In genomic region chr9:118073358-118073757, GRCm38 (mm10) we compare ENCODE assay signal across 21 mouse cellular contexts. TPM values are rescaled to one million over a fixed set of nuclear protein-coding genes. Genes with fewer than 3 reads are reported as not detected.
DNase-seq lines count a peak whose midpoint lies in the region; ATAC-seq lines count a peak whose summit lies in the region.
"Had no signal": no experiment of that assay in that cellular context is flagged by ENCODE, and none has a peak within 500 bp of the region (broad histone marks: within the 10 kb centered on the region; RNA-seq: fewer than 3 reads in every experiment).

No protein-coding gene starts in this region.

- DNase-seq in lung, postnatal 36 days = peak; percentile 15
- DNase-seq in lung, postnatal 14 days = no peak
- no peak for DNase-seq in layer of hippocampus, adult 8-10 months (ENCODE audit: low spot score in 2 of 2)
- DNase-seq: adrenal gland, adult 8-10 months; adrenal gland, postnatal 25 days; cerebellum, adult 18-20 months; cerebellum, adult 9-10 months; cerebellum, postnatal 25 days; forebrain, postnatal 0 days; gastrocnemius, adult 2 months; gastrocnemius, postnatal 14 days; heart, adult 18-20 months; heart, postnatal 10 days; heart, postnatal 36 days had no signal

- peak; percentile 38; the same call in 1 of the 2 replicates for ATAC-seq in granulocyte monocyte progenitor cell, adult 5-6 weeks (replicated peaks; ENCODE audit: poor library complexity, severe bottlenecking)
- peak; percentile 36; the same call in 1 of the 2 replicates for ATAC-seq in megakaryocyte progenitor cell, adult 5-6 weeks (replicated peaks; ENCODE audit: poor library complexity)
- no peak for ATAC-seq in megakaryocyte-erythroid progenitor cell, adult 5-6 weeks (replicated peaks; ENCODE audit: low FRiP score, low TSS enrichment, poor library complexity, severe bottlenecking)
- ATAC-seq: activated CD4-positive, CD25-positive, alpha-beta regulatory T cell, adult 4 months; CD4-positive, CD25-positive, alpha-beta regulatory T cell, adult 4 months; forebrain, embryonic 14.5 days; forebrain, postnatal 0 days; hindbrain, embryonic 16.5 days had no signal

RNA-seq across cellular contexts. Expression of gene Azi2, which starts 33.1 kb away (rescaled TPM):
- total RNA-seq in granulocyte monocyte progenitor cell, adult 5-6 weeks (2014; fragmentation: Nextera tagmentation) = 42.7 and 59.1 TPM in 2 replicates
- 52.3 and 56.7 TPM in 2 replicates for total RNA-seq in granulocyte monocyte progenitor cell, adult 5-6 weeks (2017)
- total RNA-seq in megakaryocyte progenitor cell, adult 5-6 weeks (2015) = 69.6 and 75.9 TPM in 2 replicates
- 58.6 and 60.3 TPM in 2 replicates for total RNA-seq in megakaryocyte progenitor cell, adult 5-6 weeks (2017)
- 66.4 and 66.9 TPM in 2 replicates for total RNA-seq in megakaryocyte-erythroid progenitor cell, adult 5-6 weeks (2014; fragmentation: Nextera tagmentation)
- 59.5 and 87.3 TPM in 2 replicates for total RNA-seq in megakaryocyte-erythroid progenitor cell, adult 5-6 weeks (2017)
- 10 to 100 TPM; 70.0 to 88.7 (median 73.3) TPM for total RNA-seq in layer of hippocampus, adult 8-10 months (2022)
